Mouse (Mus musculus): Measurements from ENCODE around the gene Cdc42bpg. TPM values are rescaled to one million over a fixed set of nuclear protein-coding genes. Genes with fewer than 3 reads are reported as not detected.

The Cdc42bpg gene
- polyA plus RNA-seq, 1 experiment from 2014 or later, result 0.64 TPM

GRCm38 (mm10) chr19:6363091-6363410, 56.8 kb downstream of the Cdc42bpg start:
- peak overlapping the region; percentile 64 for H3K27ac ChIP-seq (ENCODE audit: low read length)
- ATAC-seq (replicated peaks; ENCODE audit: extremely low read depth, insufficient read depth, low FRiP score), result no peak
- H3K4me3 ChIP-seq (ENCODE audit: low read length), result peak overlapping the region; percentile 99
- peak overlapping the region; percentile 72 for H3K4me2 ChIP-seq (ENCODE audit: low read depth, low read length)
- no peaks in the 10 kb centered on the region for H3K27me3 ChIP-seq (ENCODE audit: control insufficient read depth, insufficient read depth, low read length)
- peak overlapping the region; percentile 68 for H3K9ac ChIP-seq (ENCODE audit: low read length)
- H3K36me3 ChIP-seq (ENCODE audit: control insufficient read depth, insufficient read depth), result peaks cover 24% of the 10 kb centered on the region
- H3K9me3 ChIP-seq (replicated peaks; ENCODE audit: control insufficient read depth, low read length), result no peaks in the 10 kb centered on the region
- H3K4me1 ChIP-seq (ENCODE audit: control insufficient read depth, insufficient read depth, low read length), result peaks cover 25% of the 10 kb centered on the region
- under 1% methylated on average over 11 of the region's 11 CpGs for WGBS

GRCm38 (mm10) chr19:6363411-6364240, 57.4 kb downstream of the Cdc42bpg start, which contains the start of gene Sf1:
Gene Sf1, plus strand, starts transcription at chr19:6363690.
- Histone ChIP-seq H3K4me1 (ENCODE audit: control insufficient read depth, insufficient read depth, low read length) (peaks cover 26% of the 10 kb centered on the region), H3K36me3 (ENCODE audit: control insufficient read depth, insufficient read depth) (peaks cover 29% of the 10 kb centered on the region)
- ATAC-seq (replicated peaks; ENCODE audit: extremely low read depth, insufficient read depth, low FRiP score), result peak; percentile 96

GRCm38 (mm10) chr19:6364317-6364725, 58.1 kb downstream of the Cdc42bpg start:
- peak overlapping the region; percentile 100 for H3K9ac ChIP-seq (ENCODE audit: low read length)
- H3K27me3 ChIP-seq (ENCODE audit: control insufficient read depth, insufficient read depth, low read length), result no peaks in the 10 kb centered on the region
- peak overlapping the region; percentile 99 for H3K4me3 ChIP-seq (ENCODE audit: low read length)
- H3K4me2 ChIP-seq (ENCODE audit: low read depth, low read length), result peak overlapping the region; percentile 88
- H3K36me3 ChIP-seq (ENCODE audit: control insufficient read depth, insufficient read depth), result peaks cover 33% of the 10 kb centered on the region
- WGBS, result under 1% methylated on average over 55 of the region's 55 CpGs
- no peaks in the 10 kb centered on the region for H3K9me3 ChIP-seq (replicated peaks; ENCODE audit: control insufficient read depth, low read length)
- peaks cover 26% of the 10 kb centered on the region for H3K4me1 ChIP-seq (ENCODE audit: control insufficient read depth, insufficient read depth, low read length)
- ATAC-seq (replicated peaks; ENCODE audit: extremely low read depth, insufficient read depth, low FRiP score), result peak; percentile 4
- H3K27ac ChIP-seq (ENCODE audit: low read length), result peak overlapping the region; percentile 98

More at GRCm38 (mm10) chr19:6363411-6364240, 57.4 kb downstream of the Cdc42bpg start, which contains the start of gene Sf1:
- WGBS, result under 1% methylated on average over 72 of the region's 85 CpGs
- H3K27ac ChIP-seq (ENCODE audit: low read length), result peak within 1 kb of the TSS; percentile 98
- H3K27me3 ChIP-seq (ENCODE audit: control insufficient read depth, insufficient read depth, low read length), result no peaks in the 10 kb centered on the region
- peak within 1 kb of the TSS; percentile 99 for H3K4me3 ChIP-seq (ENCODE audit: low read length)
- peak within 1 kb of the TSS; percentile 100 for H3K9ac ChIP-seq (ENCODE audit: low read length)
- peak within 1 kb of the TSS; percentile 88 for H3K4me2 ChIP-seq (ENCODE audit: low read depth, low read length)
- no peaks in the 10 kb centered on the region for H3K9me3 ChIP-seq (replicated peaks; ENCODE audit: control insufficient read depth, low read length)

GRCm38 (mm10) chr19:6364842-6365241, 58.6 kb downstream of the Cdc42bpg start:
- WGBS, result 1% methylated on average over 2 of the region's 2 CpGs
- H3K4me3 ChIP-seq (ENCODE audit: low read length), result peak overlapping the region; percentile 99
- H3K4me1 ChIP-seq (ENCODE audit: control insufficient read depth, insufficient read depth, low read length), result peaks cover 26% of the 10 kb centered on the region
- H3K9me3 ChIP-seq (replicated peaks; ENCODE audit: control insufficient read depth, low read length), result no peaks in the 10 kb centered on the region
- ATAC-seq (replicated peaks; ENCODE audit: extremely low read depth, insufficient read depth, low FRiP score), result no peak
- peak overlapping the region; percentile 88 for H3K4me2 ChIP-seq (ENCODE audit: low read depth, low read length)
- peaks cover 37% of the 10 kb centered on the region for H3K36me3 ChIP-seq (ENCODE audit: control insufficient read depth, insufficient read depth)
- H3K27me3 ChIP-seq (ENCODE audit: control insufficient read depth, insufficient read depth, low read length), result no peaks in the 10 kb centered on the region
- H3K27ac ChIP-seq (ENCODE audit: low read length), result peak overlapping the region; percentile 98
- H3K9ac ChIP-seq (ENCODE audit: low read length), result peak overlapping the region; percentile 100

GRCm38 (mm10) chr19:6370175-6370574, 63.9 kb downstream of the Cdc42bpg start:
- H3K9ac ChIP-seq (ENCODE audit: low read length), result no peak overlapping the region
- peaks cover 17% of the 10 kb centered on the region for H3K4me1 ChIP-seq (ENCODE audit: control insufficient read depth, insufficient read depth, low read length)
- H3K9me3 ChIP-seq (replicated peaks; ENCODE audit: control insufficient read depth, low read length), result no peaks in the 10 kb centered on the region
- H3K4me3 ChIP-seq (ENCODE audit: low read length), result no peak overlapping the region
- H3K36me3 ChIP-seq (ENCODE audit: control insufficient read depth, insufficient read depth), result peaks cover 80% of the 10 kb centered on the region
- H3K27ac ChIP-seq (ENCODE audit: low read length), result no peak overlapping the region
- no peak overlapping the region for H3K4me2 ChIP-seq (ENCODE audit: low read depth, low read length)
- ATAC-seq (replicated peaks; ENCODE audit: extremely low read depth, insufficient read depth, low FRiP score), result no peak
- H3K27me3 ChIP-seq (ENCODE audit: control insufficient read depth, insufficient read depth, low read length), result no peaks in the 10 kb centered on the region
- 95% methylated on average over 2 of the region's 2 CpGs for WGBS

GRCm38 (mm10) chr19:6372433-6372832, 66.2 kb downstream of the Cdc42bpg start:
- ATAC-seq (replicated peaks; ENCODE audit: extremely low read depth, insufficient read depth, low FRiP score), result no peak
- no peak overlapping the region for H3K9ac ChIP-seq (ENCODE audit: low read length)
- peaks cover 84% of the 10 kb centered on the region for H3K36me3 ChIP-seq (ENCODE audit: control insufficient read depth, insufficient read depth)
- H3K9me3 ChIP-seq (replicated peaks; ENCODE audit: control insufficient read depth, low read length), result no peaks in the 10 kb centered on the region
- H3K4me2 ChIP-seq (ENCODE audit: low read depth, low read length), result no peak overlapping the region
- no peak overlapping the region for H3K27ac ChIP-seq (ENCODE audit: low read length)
- H3K4me3 ChIP-seq (ENCODE audit: low read length), result no peak overlapping the region
- no peaks in the 10 kb centered on the region for H3K27me3 ChIP-seq (ENCODE audit: control insufficient read depth, insufficient read depth, low read length)
- H3K4me1 ChIP-seq (ENCODE audit: control insufficient read depth, insufficient read depth, low read length), result peaks cover 14% of the 10 kb centered on the region
- 85% methylated on average over 3 of the region's 3 CpGs for WGBS

- Histone ChIP-seq H3K4me2 (ENCODE audit: low read depth, low read length) (no peak overlapping the region), H3K36me3 (ENCODE audit: control insufficient read depth, insufficient read depth) (peaks cover 86% of the 10 kb centered on the region), H3K9me3 (replicated peaks; ENCODE audit: control insufficient read depth, low read length) (no peaks in the 10 kb centered on the region), H3K9ac (ENCODE audit: low read length) (no peak overlapping the region), H3K27ac (ENCODE audit: low read length) (peak overlapping the region; percentile 57), H3K27me3 (ENCODE audit: control insufficient read depth, insufficient read depth, low read length) (no peaks in the 10 kb centered on the region), H3K4me1 (ENCODE audit: control insufficient read depth, insufficient read depth, low read length) (peaks cover 16% of the 10 kb centered on the region), H3K4me3 (ENCODE audit: low read length) (no peak overlapping the region)
- WGBS, result 51% methylated on average over 12 of the region's 12 CpGs
- peak; percentile 64 for ATAC-seq (replicated peaks; ENCODE audit: extremely low read depth, insufficient read depth, low FRiP score)
Observed at GRCm38 (mm10) chr19:6373539-6374400, 67.5 kb downstream of the Cdc42bpg start.

- no peak overlapping the region for H3K27ac ChIP-seq (ENCODE audit: low read length)
- no peak overlapping the region for H3K9ac ChIP-seq (ENCODE audit: low read length)
- no peaks in the 10 kb centered on the region for H3K9me3 ChIP-seq (replicated peaks; ENCODE audit: control insufficient read depth, low read length)
- H3K4me2 ChIP-seq (ENCODE audit: low read depth, low read length), result no peak overlapping the region
- peaks cover 16% of the 10 kb centered on the region for H3K4me1 ChIP-seq (ENCODE audit: control insufficient read depth, insufficient read depth, low read length)
- 94% methylated on average over 10 of the region's 10 CpGs for WGBS
- H3K27me3 ChIP-seq (ENCODE audit: control insufficient read depth, insufficient read depth, low read length), result no peaks in the 10 kb centered on the region
- no peak for ATAC-seq (replicated peaks; ENCODE audit: extremely low read depth, insufficient read depth, low FRiP score)
- no peak overlapping the region for H3K4me3 ChIP-seq (ENCODE audit: low read length)
- H3K36me3 ChIP-seq (ENCODE audit: control insufficient read depth, insufficient read depth), result peaks cover 80% of the 10 kb centered on the region
Observed at GRCm38 (mm10) chr19:6374571-6374970, 68.3 kb downstream of the Cdc42bpg start.
